Mouse (Mus musculus) T-cell, adult 66 days (primary cell): ENCODE results near the gene 6330409D20Rik. TPM values are rescaled to one million over a fixed set of nuclear protein-coding genes. Genes with fewer than 3 reads are reported as not detected.

Experiments
- total RNA-seq, 2 experiments: library from RNA; stranded (reverse); gene quantifications; 3 replicates in 1 of 2; 4 replicates in 1 of 2; pipeline ENCODE4 v1.2.4; 2023

Gene 6330409D20Rik
- total RNA-seq, result not detected

GRCm38 (mm10) chr2:32740916-32741272 lies at the start of gene 6330409D20Rik:
Gene 6330409D20Rik, minus strand, starts transcription at chr2:32741016.

GRCm38 (mm10) chr2:32784048-32784681 lies 43.3 kb upstream of the 6330409D20Rik start, which contains the start of gene Cfap157:
Gene Cfap157, minus strand, starts transcription at chr2:32784428.

GRCm38 (mm10) chr2:32775359-32776074 lies 34.7 kb upstream of the 6330409D20Rik start, which contains the start of the genes Ttc16 and Ptrh1:
Gene Ttc16, minus strand, starts transcription at chr2:32775633.
Gene Ptrh1, plus strand, starts transcription at chr2:32775786.

GRCm38 (mm10) chr2:32757056-32757845 lies 16.4 kb upstream of the 6330409D20Rik start, which contains the start of gene Tor2a:
Gene Tor2a, plus strand, starts transcription at chr2:32757234.

GRCm38 (mm10) chr2:32720681-32721229 lies 20.1 kb downstream of the 6330409D20Rik start, which contains the start of gene Sh2d3c:
Gene Sh2d3c, plus strand, starts transcription at chr2:32721055.

GRCm38 (mm10) chr2:32712934-32713817 lies 27.6 kb downstream of the 6330409D20Rik start, which contains the start of gene Cdk9:
Gene Cdk9, minus strand, starts transcription at chr2:32713076.

GRCm38 (mm10) chr2:32704021-32704421 lies 36.8 kb downstream of the 6330409D20Rik start, which contains the start of gene Fpgs:
Gene Fpgs, minus strand, starts transcription at chr2:32704145.

Other genes with a start within 250 kb of the 6330409D20Rik start
- gene Fam102a, start 205.7 kb downstream of the 6330409D20Rik start, total RNA-seq, result 100 to 1,000 TPM; 173 to 175 TPM
- 10 to 100 TPM; 57.9 to 58.0 TPM for gene Dpm2, start 170.2 kb downstream of the 6330409D20Rik start, total RNA-seq
- 1 to 10 TPM; 1.2 to 1.3 TPM for gene Pip5kl1, start 166.2 kb downstream of the 6330409D20Rik start, total RNA-seq
- gene 9430097D07Rik, start 165.3 kb downstream of the 6330409D20Rik start, total RNA-seq, result not detected
- gene St6galnac4, start 153.9 kb downstream of the 6330409D20Rik start, total RNA-seq, result 10 to 100 TPM; 21.4 to 24.5 TPM
- gene St6galnac6, start 141.3 kb downstream of the 6330409D20Rik start, total RNA-seq, result 1 to 10 TPM; 5.1 to 6.9 TPM
- gene Ak1, start 119.3 kb downstream of the 6330409D20Rik start, total RNA-seq, result not detected
- gene Eng, start 94.4 kb downstream of the 6330409D20Rik start, total RNA-seq, result 10 to 100 TPM; 11.2 to 13.8 TPM
- 10 to 100 TPM; 25.8 to 28.1 TPM for gene Fpgs, start 36.9 kb downstream of the 6330409D20Rik start, total RNA-seq
- gene Cdk9, start 27.9 kb downstream of the 6330409D20Rik start, total RNA-seq, result 100 to 1,000 TPM; 121 to 123 TPM
- 100 to 1,000 TPM; 120 to 121 TPM for gene Sh2d3c, start 20.0 kb downstream of the 6330409D20Rik start, total RNA-seq
- gene Tor2a, start 16.2 kb upstream of the 6330409D20Rik start, total RNA-seq, result 10 to 100 TPM; 29.2 to 34.5 TPM
- under 1 TPM in 1 of 2 experiments, not detected in 1; 0.90 TPM for gene Ttc16, start 34.6 kb upstream of the 6330409D20Rik start, total RNA-seq
- 1 to 10 TPM; 5.6 to 7.2 TPM for gene Ptrh1, start 34.8 kb upstream of the 6330409D20Rik start, total RNA-seq
- gene Cfap157, start 43.4 kb upstream of the 6330409D20Rik start, total RNA-seq, result not detected
- 1 to 10 TPM; 1.7 to 2.2 TPM for gene Stxbp1, start 106.2 kb upstream of the 6330409D20Rik start, total RNA-seq
- 1 to 10 TPM; 1.2 to 1.9 TPM for gene Fam129b, start 135.1 kb upstream of the 6330409D20Rik start, total RNA-seq
- gene Rpl12, start 220.5 kb upstream of the 6330409D20Rik start, total RNA-seq, result 1,000 to 10,000 TPM; 1,207 to 1,346 TPM
- 10 to 100 TPM; 10.5 to 11.5 TPM for gene Lrsam1, start 220.6 kb upstream of the 6330409D20Rik start, total RNA-seq
- 1 to 10 TPM; 5.7 to 6.8 TPM for gene Slc2a8, start 241.1 kb upstream of the 6330409D20Rik start, total RNA-seq